Mouse (Mus musculus): ENCODE measurements around the gene Gm20388. TPM values are rescaled to one million over a fixed set of nuclear protein-coding genes. Genes with fewer than 3 reads are reported as not detected.

The Gm20388 gene
- polyA plus RNA-seq, 1 experiment from 2014 or later: 4.4 TPM

- no peak overlapping the region for H3K9ac ChIP-seq (replicated peaks)
- no peak overlapping the region for H3K4me3 ChIP-seq (replicated peaks)
- no peaks in the 10 kb centered on the region for H3K36me3 ChIP-seq
- peaks cover 5% of the 10 kb centered on the region; the same call in 1 of the 2 replicates for H3K4me1 ChIP-seq (replicated peaks)
- H3K27me3 ChIP-seq: no peaks in the 10 kb centered on the region
- H3K27ac ChIP-seq: no peak overlapping the region
- no peak overlapping the region for H3K4me2 ChIP-seq (replicated peaks)
- WGBS: 43% methylated on average over 6 of the region's 6 CpGs
- ATAC-seq: no peak
- no peaks in the 10 kb centered on the region for H3K9me3 ChIP-seq
Observed at GRCm38 (mm10) chr8:120075347-120075746, 164.7 kb downstream of the Gm20388 start.

- H3K27me3 ChIP-seq: no peaks in the 10 kb centered on the region
- H3K27ac ChIP-seq: no peak overlapping the region
- no peaks in the 10 kb centered on the region; the same call in 1 of the 2 replicates for H3K4me1 ChIP-seq (replicated peaks)
- no peak overlapping the region for H3K4me2 ChIP-seq (replicated peaks)
- 14% methylated on average over 10 of the region's 10 CpGs for WGBS
- peak; percentile 53; the same call in 1 of the 2 replicates for ATAC-seq
- peaks cover 25% of the 10 kb centered on the region for H3K36me3 ChIP-seq
- H3K9me3 ChIP-seq: no peaks in the 10 kb centered on the region
- H3K9ac ChIP-seq (replicated peaks): no peak overlapping the region
- no peak overlapping the region for H3K4me3 ChIP-seq (replicated peaks)
Observed at GRCm38 (mm10) chr8:120078080-120078479, 167.4 kb downstream of the Gm20388 start.

GRCm38 (mm10) chr8:120079361-120079760 is 168.7 kb downstream of the Gm20388 start:
- Histone ChIP-seq H3K9ac (replicated peaks) (no peak overlapping the region), H3K27ac (no peak overlapping the region), H3K4me3 (replicated peaks) (no peak overlapping the region), H3K36me3 (peaks cover 35% of the 10 kb centered on the region), H3K4me2 (replicated peaks) (no peak overlapping the region), H3K4me1 (replicated peaks) (no peaks in the 10 kb centered on the region; the same call in 1 of the 2 replicates), H3K9me3 (no peaks in the 10 kb centered on the region), H3K27me3 (no peaks in the 10 kb centered on the region)
- 65% methylated on average over 5 of the region's 5 CpGs for WGBS
- ATAC-seq: no peak

GRCm38 (mm10) chr8:120083261-120083660 is 172.6 kb downstream of the Gm20388 start:
- Histone ChIP-seq H3K4me3 (replicated peaks) (no peak overlapping the region), H3K4me2 (replicated peaks) (no peak overlapping the region), H3K9ac (replicated peaks) (no peak overlapping the region), H3K9me3 (no peaks in the 10 kb centered on the region), H3K27me3 (no peaks in the 10 kb centered on the region), H3K27ac (no peak overlapping the region), H3K4me1 (replicated peaks) (no peaks in the 10 kb centered on the region), H3K36me3 (peaks cover 71% of the 10 kb centered on the region)
- 94% methylated on average over 8 of the region's 8 CpGs for WGBS
- no peak for ATAC-seq

DNA sequence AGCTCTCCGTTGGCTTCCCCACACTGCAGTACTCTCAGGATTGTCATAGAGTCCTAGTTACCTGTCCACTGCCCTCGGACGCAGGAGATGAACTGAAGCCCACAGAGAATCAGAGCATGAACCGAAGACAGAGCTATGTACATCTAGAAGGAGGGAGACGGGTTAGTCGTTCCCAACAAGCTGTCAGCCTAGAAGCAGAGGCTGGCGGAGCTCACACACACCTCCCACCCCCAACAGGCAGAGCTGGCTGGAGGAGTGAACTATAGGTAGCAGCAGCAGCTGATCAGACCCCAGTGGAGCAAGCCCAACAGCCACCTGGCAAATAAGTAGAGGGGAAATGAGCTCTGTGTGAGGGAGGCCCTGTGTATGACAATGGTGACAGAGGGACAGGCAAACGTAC is 174.1 kb downstream of the Gm20388 start:
- 91% methylated on average over 8 of the region's 8 CpGs for WGBS
- Histone ChIP-seq H3K9me3 (no peaks in the 10 kb centered on the region), H3K4me1 (replicated peaks) (no peaks in the 10 kb centered on the region), H3K9ac (replicated peaks) (no peak overlapping the region), H3K27me3 (no peaks in the 10 kb centered on the region), H3K27ac (no peak overlapping the region), H3K4me2 (replicated peaks) (no peak overlapping the region), H3K36me3 (peaks cover 79% of the 10 kb centered on the region), H3K4me3 (replicated peaks) (no peak overlapping the region)
- no peak for ATAC-seq

- ATAC-seq: no peak
- H3K27ac ChIP-seq: no peak overlapping the region
- H3K4me3 ChIP-seq (replicated peaks): no peak overlapping the region
- 77% methylated on average over 7 of the region's 7 CpGs for WGBS
- H3K9ac ChIP-seq (replicated peaks): no peak overlapping the region
- H3K9me3 ChIP-seq: no peaks in the 10 kb centered on the region
- H3K36me3 ChIP-seq: peaks cover 82% of the 10 kb centered on the region
- H3K27me3 ChIP-seq: no peaks in the 10 kb centered on the region
- no peak overlapping the region for H3K4me2 ChIP-seq (replicated peaks)
- no peaks in the 10 kb centered on the region for H3K4me1 ChIP-seq (replicated peaks)
Observed at GRCm38 (mm10) chr8:120089511-120089910, 178.9 kb downstream of the Gm20388 start.

DNA sequence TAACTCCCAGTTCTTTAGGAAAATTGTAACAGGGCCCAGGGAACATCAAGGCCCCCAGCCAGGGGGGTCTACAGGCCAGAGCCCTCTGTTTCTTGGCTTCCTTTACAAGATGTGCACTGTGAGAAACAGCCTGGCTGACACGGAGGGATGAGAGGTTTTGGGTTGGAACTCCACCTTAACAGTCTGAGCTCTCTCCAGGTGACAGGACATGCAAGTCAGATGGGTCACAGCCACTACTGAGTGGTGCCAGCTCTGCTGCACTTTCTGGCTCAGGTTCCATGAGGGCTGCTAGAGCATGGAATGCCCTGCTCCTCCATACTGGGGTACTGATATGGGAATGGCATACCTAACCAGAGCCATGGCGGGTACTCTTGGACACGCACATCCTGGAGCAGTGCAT is 180.4 kb downstream of the Gm20388 start:
- peaks cover 66% of the 10 kb centered on the region for H3K36me3 ChIP-seq
- H3K9ac ChIP-seq (replicated peaks): no peak overlapping the region
- H3K4me3 ChIP-seq (replicated peaks): no peak overlapping the region
- no peak for ATAC-seq
- no peak overlapping the region for H3K27ac ChIP-seq
- 94% methylated on average over 3 of the region's 3 CpGs for WGBS
- H3K27me3 ChIP-seq: no peaks in the 10 kb centered on the region
- no peak overlapping the region for H3K4me2 ChIP-seq (replicated peaks)
- no peaks in the 10 kb centered on the region for H3K9me3 ChIP-seq
- H3K4me1 ChIP-seq (replicated peaks): no peaks in the 10 kb centered on the region

GRCm38 (mm10) chr8:120093103-120093502 is 182.5 kb downstream of the Gm20388 start:
- Histone ChIP-seq H3K27me3 (no peaks in the 10 kb centered on the region), H3K4me1 (replicated peaks) (peaks cover 9% of the 10 kb centered on the region; the same call in 1 of the 2 replicates), H3K9ac (replicated peaks) (no peak overlapping the region), H3K27ac (no peak overlapping the region), H3K36me3 (peaks cover 46% of the 10 kb centered on the region), H3K4me3 (replicated peaks) (no peak overlapping the region), H3K4me2 (replicated peaks) (no peak overlapping the region), H3K9me3 (no peaks in the 10 kb centered on the region)
- WGBS: 96% methylated on average over 3 of the region's 3 CpGs
- no peak for ATAC-seq

- no peaks in the 10 kb centered on the region for H3K9me3 ChIP-seq
- peaks cover 38% of the 10 kb centered on the region for H3K36me3 ChIP-seq
- H3K27ac ChIP-seq: no peak overlapping the region; the same call in 1 of the 2 replicates
- no peak overlapping the region for H3K4me2 ChIP-seq (replicated peaks)
- no peak overlapping the region for H3K9ac ChIP-seq (replicated peaks)
- peaks cover 14% of the 10 kb centered on the region for H3K4me1 ChIP-seq (replicated peaks)
- WGBS: 89% methylated on average over 10 of the region's 10 CpGs
- H3K4me3 ChIP-seq (replicated peaks): no peak overlapping the region
- no peaks in the 10 kb centered on the region for H3K27me3 ChIP-seq
- no peak for ATAC-seq
Observed at GRCm38 (mm10) chr8:120094801-120095200, 184.2 kb downstream of the Gm20388 start.

- Histone ChIP-seq H3K4me2 (replicated peaks) (no peak overlapping the region), H3K4me3 (replicated peaks) (no peak overlapping the region), H3K4me1 (replicated peaks) (peaks cover 25% of the 10 kb centered on the region), H3K9me3 (no peaks in the 10 kb centered on the region), H3K9ac (replicated peaks) (no peak overlapping the region; the same call in 1 of the 2 replicates), H3K36me3 (peaks cover 23% of the 10 kb centered on the region), H3K27ac (no peak overlapping the region), H3K27me3 (no peaks in the 10 kb centered on the region)
- 83% methylated on average over 2 of the region's 2 CpGs for WGBS
- no peak for ATAC-seq
Observed at GRCm38 (mm10) chr8:120096486-120096885, 185.8 kb downstream of the Gm20388 start.

- H3K36me3 ChIP-seq: no peaks in the 10 kb centered on the region; the same call in none of the 2 replicates
- H3K4me3 ChIP-seq (replicated peaks): peak overlapping the region; percentile 96
- peak overlapping the region; percentile 91 for H3K4me2 ChIP-seq (replicated peaks)
- H3K27me3 ChIP-seq: no peaks in the 10 kb centered on the region
- 7% methylated on average over 24 of the region's 25 CpGs for WGBS
- H3K9ac ChIP-seq (replicated peaks): peak overlapping the region; percentile 95
- H3K4me1 ChIP-seq (replicated peaks): peaks cover 44% of the 10 kb centered on the region
- H3K9me3 ChIP-seq: no peaks in the 10 kb centered on the region
- peak overlapping the region; percentile 91 for H3K27ac ChIP-seq
- peak; percentile 19; the same call in 1 of the 2 replicates for ATAC-seq
Observed at GRCm38 (mm10) chr8:120100388-120101067, 189.9 kb downstream of the Gm20388 start.

DNA sequence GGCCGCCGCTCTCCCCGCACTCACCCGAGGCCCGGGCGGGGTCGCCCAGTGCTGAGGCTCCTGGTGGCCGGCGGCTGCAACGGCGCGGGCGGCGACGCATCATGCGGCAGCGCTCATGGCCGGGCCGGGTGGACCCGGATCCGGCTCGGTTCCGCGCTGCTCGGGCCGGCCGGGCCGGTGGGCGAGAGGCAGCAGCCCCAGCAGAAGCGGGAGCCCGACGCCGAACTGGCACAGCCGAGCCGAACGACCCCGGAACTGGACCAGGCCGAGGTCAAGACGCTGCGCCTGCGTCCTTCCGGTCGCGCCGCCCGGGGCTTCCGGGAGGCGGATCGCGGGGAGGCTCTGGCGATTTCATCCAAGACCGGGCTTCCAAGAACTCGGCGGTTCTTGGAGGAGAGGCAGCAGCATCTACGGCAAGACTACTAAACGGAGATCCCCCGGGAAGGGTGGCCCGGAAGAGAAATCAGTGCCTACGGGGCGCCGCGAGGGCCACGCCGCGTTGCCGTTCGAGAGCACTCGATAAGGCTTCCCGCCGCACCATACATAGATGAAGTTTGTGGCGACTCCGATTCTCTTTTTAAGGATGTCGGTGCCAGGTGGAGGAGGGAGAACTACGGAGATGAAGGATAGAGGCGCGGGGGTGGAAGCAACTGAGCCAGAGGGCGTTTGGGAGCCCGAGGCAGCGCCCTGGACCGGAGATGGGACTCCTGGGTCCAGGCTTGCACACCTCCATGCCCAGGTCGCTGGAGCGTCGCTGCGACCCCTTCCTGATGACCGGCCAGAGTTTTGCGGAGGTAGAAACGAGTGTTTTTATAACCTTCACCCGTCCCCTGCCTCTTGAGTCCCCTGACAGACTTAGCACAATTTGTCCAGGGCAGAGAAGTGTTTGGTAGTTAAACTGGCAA is 190.7 kb downstream of the Gm20388 start, which contains the start of gene Zdhhc7:
Zdhhc7 (minus strand) TSS at position 415 of the 905 bp plus-strand sequence.
- peak within 1 kb of the TSS; percentile 96 for H3K4me3 ChIP-seq (replicated peaks)
- peak; percentile 89 for ATAC-seq
- no peaks in the 10 kb centered on the region; the same call in none of the 2 replicates for H3K36me3 ChIP-seq
- no peaks in the 10 kb centered on the region for H3K27me3 ChIP-seq
- H3K9ac ChIP-seq (replicated peaks): peak within 1 kb of the TSS; percentile 95
- under 1% methylated on average over 84 of the region's 88 CpGs for WGBS
- peak within 1 kb of the TSS; percentile 91 for H3K4me2 ChIP-seq (replicated peaks)
- H3K27ac ChIP-seq: peak within 1 kb of the TSS; percentile 91
- H3K9me3 ChIP-seq: no peaks in the 10 kb centered on the region
- peaks cover 44% of the 10 kb centered on the region for H3K4me1 ChIP-seq (replicated peaks)

Measured in midbrain, embryonic 13.5 days (tissue).